12 mouse cellular contexts compared by ENCODE assay signal in the genomic region with DNA sequence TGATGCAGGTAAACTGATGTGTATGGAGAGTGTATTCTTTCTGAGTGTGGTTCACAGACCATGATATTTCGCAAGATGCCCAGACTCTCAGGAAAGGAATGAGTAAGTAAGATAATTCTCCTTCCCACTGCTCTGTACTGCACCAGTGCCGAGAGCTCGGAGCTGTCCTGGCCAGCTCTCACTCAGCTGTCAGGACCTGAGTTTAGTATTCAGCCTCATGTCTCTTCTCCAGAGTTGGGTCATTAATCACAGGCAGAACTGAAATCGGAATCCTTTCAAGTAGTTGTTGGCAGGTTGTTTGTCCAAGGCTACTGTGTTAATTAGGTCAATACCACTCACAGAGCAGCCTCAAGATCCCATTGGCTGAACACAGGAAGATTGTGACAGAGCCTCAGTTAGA.
DNase-seq lines count a peak whose midpoint lies in the region; ATAC-seq and TF ChIP-seq lines count a peak whose summit lies in the region.
"Had no signal": no experiment of that assay in that cellular context is flagged by ENCODE, and none has a peak within 500 bp of the region (broad histone marks: within the 10 kb centered on the region; RNA-seq: fewer than 3 reads in every experiment).

No protein-coding gene starts in this region.

- no peak overlapping the region for H3K4me3 ChIP-seq in kidney, embryonic 15.5 days (replicated peaks)
- H3K4me3 ChIP-seq in hindbrain, embryonic 16.5 days (ENCODE audit: low read length) = no peak overlapping the region
- H3K4me3 ChIP-seq: gastrocnemius, adult 2 months; heart, embryonic 12.5 days had no signal

- H3K27me3 ChIP-seq in kidney, embryonic 15.5 days = no peaks in the 10 kb centered on the region
- H3K27me3 ChIP-seq in hindbrain, embryonic 16.5 days (replicated peaks; ENCODE audit: control insufficient read depth, insufficient read depth, low read length) = no peaks in the 10 kb centered on the region
- H3K27me3 ChIP-seq: heart, embryonic 12.5 days had no signal

- 25% methylated on average over 4 of the region's 4 CpGs for WGBS in kidney, embryonic 15.5 days
- 36% methylated on average over 4 of the region's 4 CpGs for WGBS in hindbrain, embryonic 16.5 days

- H3K4me1 ChIP-seq in kidney, embryonic 15.5 days = peaks cover 11% of the 10 kb centered on the region
- H3K4me1 ChIP-seq in hindbrain, embryonic 16.5 days (ENCODE audit: control insufficient read depth, insufficient read depth, low read depth, low read length) = no peaks in the 10 kb centered on the region
- H3K4me1 ChIP-seq: heart, embryonic 12.5 days had no signal

- no peak overlapping the region for H3K27ac ChIP-seq in kidney, embryonic 15.5 days
- no peak overlapping the region for H3K27ac ChIP-seq in hindbrain, embryonic 16.5 days (ENCODE audit: low read depth, low read length)
- H3K27ac ChIP-seq: gastrocnemius, adult 2 months had no signal

- no peaks in the 10 kb centered on the region for H3K9me3 ChIP-seq in kidney, embryonic 15.5 days (replicated peaks)
- no peaks in the 10 kb centered on the region for H3K9me3 ChIP-seq in hindbrain, embryonic 16.5 days (ENCODE audit: control insufficient read depth, low read length)
- H3K9me3 ChIP-seq: heart, embryonic 12.5 days had no signal

- H3K4me2 ChIP-seq in kidney, embryonic 15.5 days = no peak overlapping the region
- H3K4me2 ChIP-seq in hindbrain, embryonic 16.5 days (ENCODE audit: low read length) = no peak overlapping the region
- H3K4me2 ChIP-seq: heart, embryonic 12.5 days had no signal

- H3K36me3 ChIP-seq in kidney, embryonic 15.5 days = no peaks in the 10 kb centered on the region
- H3K36me3 ChIP-seq in hindbrain, embryonic 16.5 days (ENCODE audit: control insufficient read depth, insufficient read depth, low read length) = no peaks in the 10 kb centered on the region
- H3K36me3 ChIP-seq: heart, embryonic 12.5 days had no signal

- TF ChIP-seq POLR2A in brain, embryonic 14.5 days (IDR thresholded peaks at IDR 0.05; ENCODE audit: borderline replicate concordance, extremely low read depth, insufficient read depth, insufficient read length, poor library complexity, severe bottlenecking) = no peak

- TF ChIP-seq CTCF in brain, embryonic 14.5 days (IDR thresholded peaks at IDR 0.05; ENCODE audit: borderline replicate concordance, extremely low read depth, insufficient read depth, insufficient read length) = no peak

- H3K9ac ChIP-seq in kidney, embryonic 15.5 days = no peak overlapping the region
- no peak overlapping the region for H3K9ac ChIP-seq in hindbrain, embryonic 16.5 days (ENCODE audit: low read depth, low read length)
- H3K9ac ChIP-seq: heart, embryonic 12.5 days; liver, postnatal 0 days had no signal

- DNase-seq in adrenal gland, adult 8-10 months = peak; percentile 1
- no peak for DNase-seq in adrenal gland, postnatal 14 days
- no peak for DNase-seq in kidney, adult 11 months
- DNase-seq in brain, embryonic 14.5 days (ENCODE audit: low read depth) = peak; percentile 42
- DNase-seq in cerebellum, postnatal 36 days = no peak
- DNase-seq: gastrocnemius, adult 2 months; liver, postnatal 0 days; thymus, postnatal 14 days had no signal

- ATAC-seq in kidney, embryonic 15.5 days (replicated peaks; ENCODE audit: low FRiP score) = peak; percentile 86
- peak; percentile 80; the same call in 1 of the 2 replicates for ATAC-seq in hindbrain, embryonic 16.5 days
- ATAC-seq in erythroblast, adult 5-6 weeks (replicated peaks; ENCODE audit: low FRiP score, poor library complexity, severe bottlenecking) = no peak
- ATAC-seq: liver, postnatal 0 days had no signal

Comparison
In these comparisons a context has a peak if more than half of its experiments do, and no peak if none do; other contexts are left out.
1. DNase-seq: peak in adrenal gland, adult 8-10 months (single experiment) and brain, embryonic 14.5 days (single experiment); none in adrenal gland, postnatal 14 days (single experiment), kidney, adult 11 months (single experiment) and cerebellum, postnatal 36 days (0 of 2).